8 mouse cellular contexts compared by ENCODE assay signal in the genomic region with DNA sequence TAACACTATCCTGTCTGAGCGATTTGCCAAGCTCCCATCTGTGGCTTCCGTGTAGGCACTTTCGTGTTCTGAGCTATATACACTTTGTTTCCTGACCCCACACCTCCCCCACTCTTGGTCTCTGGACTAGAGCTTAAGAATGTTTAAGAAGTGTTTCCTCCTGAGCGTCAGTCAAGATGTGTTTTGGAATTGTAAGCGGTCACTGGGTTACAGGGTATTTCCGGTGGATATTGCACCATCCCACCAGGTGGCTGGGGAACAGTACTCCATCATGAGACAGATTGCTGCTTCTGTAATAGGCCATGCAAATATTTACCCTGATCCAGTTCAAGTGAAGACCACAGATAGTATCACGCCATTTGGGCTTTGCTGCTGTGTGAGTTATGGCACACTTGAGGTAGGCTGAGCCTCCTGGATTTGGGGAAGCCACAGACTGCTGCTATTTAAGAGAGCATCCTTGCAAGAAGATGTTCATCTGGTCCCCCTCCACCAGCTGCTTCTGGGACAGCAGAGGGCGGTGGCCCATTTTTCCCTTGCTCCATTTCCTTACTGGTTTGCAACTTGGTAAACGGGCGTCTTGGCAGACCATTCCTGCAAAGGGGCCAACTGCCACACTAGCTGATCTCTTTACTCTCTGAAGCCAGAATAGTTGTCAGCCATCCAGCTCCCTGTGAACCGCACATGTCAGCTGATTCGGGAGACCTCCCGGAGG.
A peak's percentile ranks its signal among the peaks of the same experiment; 100 is the strongest.
DNase-seq lines count a peak whose midpoint lies in the region; ATAC-seq and TF ChIP-seq lines count a peak whose summit lies in the region.

No protein-coding gene starts in this region.

- H3K27ac ChIP-seq in heart, embryonic 10.5 days, result no peak overlapping the region
- no peak overlapping the region for H3K27ac ChIP-seq in hindbrain, embryonic 11.5 days (ENCODE audit: low read depth, low read length)

- ATAC-seq in hindbrain, embryonic 11.5 days (ENCODE audit: low FRiP score), result no peak

- H3K27me3 ChIP-seq in heart, embryonic 10.5 days (ENCODE audit: insufficient read depth, poor library complexity, severe bottlenecking), result no peaks in the 10 kb centered on the region
- H3K27me3 ChIP-seq in hindbrain, embryonic 11.5 days (ENCODE audit: control insufficient read depth, insufficient read depth, low read length), result no peaks in the 10 kb centered on the region

- H3K4me1 ChIP-seq in heart, embryonic 10.5 days, result peaks cover 8% of the 10 kb centered on the region; the same call in 1 of the 2 replicates
- no peaks in the 10 kb centered on the region for H3K4me1 ChIP-seq in hindbrain, embryonic 11.5 days (replicated peaks; ENCODE audit: control insufficient read depth, insufficient read depth, low read length)

- no peak overlapping the region for H3K4me3 ChIP-seq in heart, embryonic 10.5 days
- no peak overlapping the region for H3K4me3 ChIP-seq in hindbrain, embryonic 11.5 days (ENCODE audit: low read depth, low read length)

- H3K9ac ChIP-seq in hindbrain, embryonic 11.5 days (ENCODE audit: low read depth, low read length), result no peak overlapping the region

- no peak overlapping the region for H3K4me2 ChIP-seq in hindbrain, embryonic 11.5 days (replicated peaks; ENCODE audit: low read depth, low read length)

- no peaks in the 10 kb centered on the region for H3K9me3 ChIP-seq in heart, embryonic 10.5 days
- H3K9me3 ChIP-seq in hindbrain, embryonic 11.5 days (ENCODE audit: control insufficient read depth, low read length), result no peaks in the 10 kb centered on the region

- no peak for TF ChIP-seq CTCF in brain, embryonic 14.5 days (IDR thresholded peaks at IDR 0.05; ENCODE audit: borderline replicate concordance, extremely low read depth, insufficient read depth, insufficient read length)

- TF ChIP-seq POLR2A in brain, embryonic 14.5 days (IDR thresholded peaks at IDR 0.05; ENCODE audit: borderline replicate concordance, extremely low read depth, insufficient read depth, insufficient read length, poor library complexity, severe bottlenecking), result no peak

- H3K36me3 ChIP-seq in heart, embryonic 10.5 days, result no peaks in the 10 kb centered on the region
- no peaks in the 10 kb centered on the region for H3K36me3 ChIP-seq in hindbrain, embryonic 11.5 days (ENCODE audit: control insufficient read depth, insufficient read depth, low read length)

- 67% methylated on average over 13 of the region's 13 CpGs for WGBS in heart, embryonic 10.5 days
- WGBS in hindbrain, embryonic 11.5 days, result 75% methylated on average over 13 of the region's 13 CpGs

- DNase-seq in heart, adult 11 months, result peak; percentile 93
- no peak for DNase-seq in heart, embryonic 10.5 days (ENCODE audit: low spot score)
- peak; percentile 82 for DNase-seq in brain, embryonic 14.5 days (ENCODE audit: low read depth)
- peak; percentile 54 to 73 for DNase-seq in gastrocnemius, adult 8-10 months (ENCODE audit: low spot score in 2 of 2)
- DNase-seq in layer of hippocampus, adult 9-11 months, result peak; percentile 43
- peak; percentile 61 for DNase-seq in skeletal muscle tissue, adult 2 months (ENCODE audit: low read depth, low spot score)
- no peak for DNase-seq in retina, postnatal 1 day
- DNase-seq in hindbrain, embryonic 11.5 days (ENCODE audit: low spot score), result no peak

Comparison
In these comparisons a context has a peak if more than half of its experiments do, and no peak if none do; other contexts are left out.
1. DNase-seq: peak in heart, adult 11 months (single experiment), brain, embryonic 14.5 days (single experiment), gastrocnemius, adult 8-10 months (2 of 2), layer of hippocampus, adult 9-11 months (single experiment) and skeletal muscle tissue, adult 2 months (single experiment); none in heart, embryonic 10.5 days (single experiment), retina, postnatal 1 day (single experiment) and hindbrain, embryonic 11.5 days (single experiment).